Mouse (Mus musculus): ENCODE measurements around the gene Olfr548-ps1. TPM values are rescaled to one million over a fixed set of nuclear protein-coding genes. Genes with fewer than 3 reads are reported as not detected.

The Olfr548-ps1 gene
- polyA plus RNA-seq, 1 experiment from 2014 or later = not detected

DNA sequence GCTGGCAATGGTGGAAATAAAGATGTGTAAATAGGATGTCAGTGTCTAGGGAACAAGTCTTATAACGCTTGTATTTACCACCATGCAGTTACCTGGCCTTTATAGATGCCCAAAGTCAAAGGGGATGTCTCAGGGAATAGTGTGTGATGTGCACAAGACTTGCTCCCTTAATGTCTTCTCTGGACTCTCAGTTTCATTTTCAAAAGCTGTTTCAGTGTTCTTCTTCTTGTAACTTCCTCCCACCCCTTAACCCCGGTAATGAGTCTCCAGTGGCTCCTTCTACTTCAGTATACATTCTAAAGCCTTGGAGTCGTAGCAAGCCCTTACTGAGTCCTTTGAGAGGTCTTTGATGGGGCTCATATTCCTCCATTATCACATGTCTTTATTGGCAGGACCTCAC lies 12.6 kb downstream of the Olfr548-ps1 start:
- Histone ChIP-seq H3K9ac (ENCODE audit: low read length) (no peak overlapping the region), H3K27me3 (ENCODE audit: control insufficient read depth, insufficient read depth, low read length) (no peaks in the 10 kb centered on the region), H3K4me1 (replicated peaks; ENCODE audit: control insufficient read depth, insufficient read depth, low read length) (no peaks in the 10 kb centered on the region), H3K36me3 (ENCODE audit: control insufficient read depth, insufficient read depth, low read length) (no peaks in the 10 kb centered on the region), H3K4me2 (ENCODE audit: low read depth, low read length, severe bottlenecking) (no peak overlapping the region), H3K4me3 (ENCODE audit: low read depth, low read length) (no peak overlapping the region), H3K9me3 (ENCODE audit: control insufficient read depth, low read length) (no peaks in the 10 kb centered on the region), H3K27ac (ENCODE audit: low read depth, low read length) (no peak overlapping the region)
- ATAC-seq (replicated peaks; ENCODE audit: low FRiP score) (no peak), DNase-seq (ENCODE audit: low spot score) (no peak)
- WGBS = 80% methylated on average over 3 of the region's 3 CpGs

DNA sequence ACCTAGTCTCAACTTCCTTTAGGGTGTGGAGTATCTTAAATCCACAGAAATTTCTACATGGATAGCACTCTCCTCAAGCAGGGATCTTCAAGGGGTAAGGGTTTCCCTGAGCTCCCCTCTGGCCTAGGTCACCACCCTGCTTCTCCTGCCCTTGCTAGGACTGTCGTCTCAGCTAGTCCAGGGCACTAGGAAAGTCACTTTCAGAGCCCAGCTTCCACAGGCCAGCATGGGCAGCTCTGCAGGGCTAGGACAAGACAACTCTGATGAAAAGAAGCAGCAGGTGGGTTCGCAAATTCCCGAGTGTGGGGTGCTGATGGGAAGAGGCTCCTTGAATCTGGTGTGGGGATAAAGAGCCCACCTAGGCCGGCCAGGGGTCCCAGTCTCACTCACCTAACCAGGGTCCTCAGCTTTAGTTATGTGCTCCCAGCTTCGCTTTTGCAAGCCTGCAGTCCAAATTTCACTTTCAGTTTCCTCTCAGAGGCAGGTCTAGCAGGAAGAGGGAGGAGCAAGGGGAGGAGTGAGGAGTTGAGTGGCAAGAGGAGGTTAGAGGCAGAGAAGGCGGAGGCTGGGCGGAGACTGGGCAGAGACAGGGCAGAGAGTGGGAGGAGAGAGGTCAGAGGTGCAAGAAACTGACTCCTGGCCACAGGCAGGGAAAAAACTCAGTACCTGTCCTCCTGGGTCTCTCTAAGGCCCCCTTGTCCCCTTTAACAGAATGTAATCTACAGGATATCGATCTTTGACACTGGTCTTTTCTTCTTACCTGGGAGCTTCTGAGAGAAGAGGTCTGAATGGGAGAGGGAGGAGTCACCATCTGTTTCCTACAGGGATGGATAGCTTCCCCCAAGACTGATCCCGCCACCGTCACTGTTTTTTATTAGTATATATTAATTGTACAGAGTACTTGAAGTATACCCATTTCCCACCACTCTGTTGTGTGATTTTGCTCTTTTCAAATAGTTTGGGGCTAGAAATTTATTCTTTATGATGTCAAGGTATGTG lies 24.6 kb downstream of the Olfr548-ps1 start, which contains the start of gene Trim21:
Gene Trim21 (minus strand): TSS at position 488 of the 999 bp plus-strand sequence.
- 22% methylated on average over 10 of the region's 10 CpGs for WGBS
- Histone ChIP-seq H3K27me3 (ENCODE audit: control insufficient read depth, insufficient read depth, low read length) (no peaks in the 10 kb centered on the region), H3K36me3 (ENCODE audit: control insufficient read depth, insufficient read depth, low read length) (no peaks in the 10 kb centered on the region), H3K4me3 (ENCODE audit: low read depth, low read length) (peak within 1 kb of the TSS; percentile 29), H3K9ac (ENCODE audit: low read length) (peak within 1 kb of the TSS; percentile 45; the same call in 1 of the 2 replicates), H3K27ac (ENCODE audit: low read depth, low read length) (no peak within 1 kb of the TSS), H3K4me1 (replicated peaks; ENCODE audit: control insufficient read depth, insufficient read depth, low read length) (0 out of 2 replicates have a peak, but pooled peaks cover 2% of the 10 kb centered on the region), H3K4me2 (ENCODE audit: low read depth, low read length, severe bottlenecking) (peak within 1 kb of the TSS; percentile 42), H3K9me3 (ENCODE audit: control insufficient read depth, low read length) (no peaks in the 10 kb centered on the region)
- DNase-seq (ENCODE audit: low spot score) (peak; percentile 65), ATAC-seq (replicated peaks; ENCODE audit: low FRiP score) (peak; percentile 94)

DNA sequence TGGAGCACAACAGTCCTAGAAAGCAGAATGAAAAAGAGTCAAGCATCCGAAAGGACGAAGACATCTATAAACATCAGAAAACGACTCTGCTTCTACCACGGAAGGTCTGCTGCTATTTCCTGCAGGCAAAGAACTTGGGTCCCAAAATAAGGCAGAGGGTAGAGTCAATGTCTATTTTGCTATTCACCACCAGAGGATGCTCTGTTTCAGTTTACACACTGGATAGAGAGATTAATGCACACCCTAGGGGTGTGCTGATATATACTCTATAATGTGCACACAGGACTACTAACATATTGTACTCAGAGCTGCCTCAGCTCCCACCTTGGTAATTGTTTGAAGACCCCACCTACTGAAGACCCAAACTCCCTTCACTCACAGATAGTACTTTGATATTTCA lies 25.5 kb downstream of the Olfr548-ps1 start:
- 92% methylated on average over 4 of the region's 4 CpGs for WGBS
- H3K4me3 ChIP-seq (ENCODE audit: low read depth, low read length) = no peak overlapping the region
- no peaks in the 10 kb centered on the region for H3K27me3 ChIP-seq (ENCODE audit: control insufficient read depth, insufficient read depth, low read length)
- no peak for ATAC-seq (replicated peaks; ENCODE audit: low FRiP score)
- H3K4me2 ChIP-seq (ENCODE audit: low read depth, low read length, severe bottlenecking) = no peak overlapping the region
- H3K27ac ChIP-seq (ENCODE audit: low read depth, low read length) = no peak overlapping the region
- no peaks in the 10 kb centered on the region for H3K36me3 ChIP-seq (ENCODE audit: control insufficient read depth, insufficient read depth, low read length)
- H3K9ac ChIP-seq (ENCODE audit: low read length) = no peak overlapping the region
- H3K9me3 ChIP-seq (ENCODE audit: control insufficient read depth, low read length) = no peaks in the 10 kb centered on the region
- no peak for DNase-seq (ENCODE audit: low spot score)
- 0 out of 2 replicates have a peak, but pooled peaks cover 2% of the 10 kb centered on the region for H3K4me1 ChIP-seq (replicated peaks; ENCODE audit: control insufficient read depth, insufficient read depth, low read length)

GRCm38 (mm10) chr7:102571142-102571541 lies 30.4 kb downstream of the Olfr548-ps1 start, which contains the start of gene Olfr550:
Olfr550 (plus strand) TSS chr7:102571442.
- 94% methylated on average over 8 of the region's 8 CpGs for WGBS

GRCm38 (mm10) chr7:102573174-102573830 lies 32.6 kb downstream of the Olfr548-ps1 start:
- Histone ChIP-seq H3K4me2 (ENCODE audit: low read depth, low read length, severe bottlenecking) (no peak overlapping the region), H3K9me3 (ENCODE audit: control insufficient read depth, low read length) (no peaks in the 10 kb centered on the region), H3K4me3 (ENCODE audit: low read depth, low read length) (no peak overlapping the region), H3K27ac (ENCODE audit: low read depth, low read length) (no peak overlapping the region), H3K27me3 (ENCODE audit: control insufficient read depth, insufficient read depth, low read length) (no peaks in the 10 kb centered on the region), H3K36me3 (ENCODE audit: control insufficient read depth, insufficient read depth, low read length) (no peaks in the 10 kb centered on the region), H3K9ac (ENCODE audit: low read length) (no peak overlapping the region), H3K4me1 (replicated peaks; ENCODE audit: control insufficient read depth, insufficient read depth, low read length) (no peaks in the 10 kb centered on the region)
- ATAC-seq (replicated peaks; ENCODE audit: low FRiP score) (peak; percentile 63; the same call in 1 of the 2 replicates), DNase-seq (ENCODE audit: low spot score) (no peak)
- 69% methylated on average over 3 of the region's 3 CpGs for WGBS

More at GRCm38 (mm10) chr7:102571142-102571541, 30.4 kb downstream of the Olfr548-ps1 start, which contains the start of gene Olfr550:
- Histone ChIP-seq H3K27ac (ENCODE audit: low read depth, low read length) (no peak within 1 kb of the TSS), H3K9ac (ENCODE audit: low read length) (no peak within 1 kb of the TSS), H3K4me3 (ENCODE audit: low read depth, low read length) (no peak within 1 kb of the TSS), H3K27me3 (ENCODE audit: control insufficient read depth, insufficient read depth, low read length) (no peaks in the 10 kb centered on the region), H3K4me2 (ENCODE audit: low read depth, low read length, severe bottlenecking) (no peak within 1 kb of the TSS), H3K36me3 (ENCODE audit: control insufficient read depth, insufficient read depth, low read length) (no peaks in the 10 kb centered on the region), H3K9me3 (ENCODE audit: control insufficient read depth, low read length) (no peaks in the 10 kb centered on the region), H3K4me1 (replicated peaks; ENCODE audit: control insufficient read depth, insufficient read depth, low read length) (no peaks in the 10 kb centered on the region)
- DNase-seq (ENCODE audit: low spot score) (no peak), ATAC-seq (replicated peaks; ENCODE audit: low FRiP score) (no peak)

DNA sequence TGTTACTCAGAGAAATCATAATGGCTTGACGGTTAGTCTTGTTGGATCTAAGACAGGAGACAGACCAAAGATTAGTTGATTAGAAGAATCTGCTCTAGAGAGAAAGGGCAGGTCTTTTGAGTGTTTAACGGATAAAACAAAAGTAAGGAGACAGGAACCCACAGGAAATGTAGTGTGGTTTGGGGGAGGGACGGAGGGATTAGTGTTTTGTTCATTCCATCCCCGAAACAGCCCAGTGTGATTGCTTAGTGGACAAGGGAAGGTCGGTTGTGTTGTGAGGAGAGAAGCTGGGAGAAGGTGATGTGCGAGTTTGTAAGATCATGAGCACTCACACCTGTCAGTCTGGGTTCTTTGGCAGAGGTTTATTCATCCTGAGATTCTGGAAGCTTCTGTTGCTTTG lies 35.3 kb downstream of the Olfr548-ps1 start:
- no peaks in the 10 kb centered on the region for H3K9me3 ChIP-seq (ENCODE audit: control insufficient read depth, low read length)
- H3K4me1 ChIP-seq (replicated peaks; ENCODE audit: control insufficient read depth, insufficient read depth, low read length) = no peaks in the 10 kb centered on the region
- ATAC-seq (replicated peaks; ENCODE audit: low FRiP score) = no peak
- no peak overlapping the region for H3K9ac ChIP-seq (ENCODE audit: low read length)
- no peaks in the 10 kb centered on the region for H3K27me3 ChIP-seq (ENCODE audit: control insufficient read depth, insufficient read depth, low read length)
- DNase-seq (ENCODE audit: low spot score) = no peak
- H3K36me3 ChIP-seq (ENCODE audit: control insufficient read depth, insufficient read depth, low read length) = no peaks in the 10 kb centered on the region
- H3K27ac ChIP-seq (ENCODE audit: low read depth, low read length) = no peak overlapping the region
- 59% methylated on average over 6 of the region's 6 CpGs for WGBS
- H3K4me3 ChIP-seq (ENCODE audit: low read depth, low read length) = no peak overlapping the region
- no peak overlapping the region for H3K4me2 ChIP-seq (ENCODE audit: low read depth, low read length, severe bottlenecking)

DNA sequence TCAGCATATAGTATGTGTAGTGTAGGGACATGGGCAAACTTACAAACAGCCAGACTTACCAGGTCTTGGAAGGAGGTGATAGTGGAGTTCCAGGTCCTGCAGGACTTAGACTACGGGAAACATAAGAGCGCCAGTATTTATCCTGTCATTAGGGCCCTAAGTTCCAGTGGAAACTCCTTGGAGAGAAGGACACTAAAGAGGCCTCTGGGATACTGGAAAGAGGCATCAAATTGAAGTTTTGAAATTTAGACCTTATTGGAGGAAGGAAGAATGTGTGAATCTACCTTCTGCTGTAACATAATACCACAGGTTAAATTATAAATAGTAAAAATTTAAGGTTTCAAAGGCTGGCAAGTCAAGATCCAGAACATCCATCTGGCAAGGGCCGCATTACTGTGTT lies 51.1 kb downstream of the Olfr548-ps1 start, which contains the start of gene Olfr551:
Gene Olfr551 (minus strand): TSS at position 101 of the 400 bp plus-strand sequence.
- WGBS = 94% methylated on average over 3 of the region's 3 CpGs
- H3K27me3 ChIP-seq (ENCODE audit: control insufficient read depth, insufficient read depth, low read length) = no peaks in the 10 kb centered on the region
- H3K9ac ChIP-seq (ENCODE audit: low read length) = no peak within 1 kb of the TSS
- ATAC-seq (replicated peaks; ENCODE audit: low FRiP score) (no peak), DNase-seq (ENCODE audit: low spot score) (no peak)
- no peaks in the 10 kb centered on the region for H3K36me3 ChIP-seq (ENCODE audit: control insufficient read depth, insufficient read depth, low read length)
- H3K4me2 ChIP-seq (ENCODE audit: low read depth, low read length, severe bottlenecking) = no peak within 1 kb of the TSS
- no peaks in the 10 kb centered on the region for H3K4me1 ChIP-seq (replicated peaks; ENCODE audit: control insufficient read depth, insufficient read depth, low read length)
- no peaks in the 10 kb centered on the region for H3K9me3 ChIP-seq (ENCODE audit: control insufficient read depth, low read length)
- no peak within 1 kb of the TSS for H3K4me3 ChIP-seq (ENCODE audit: low read depth, low read length)
- H3K27ac ChIP-seq (ENCODE audit: low read depth, low read length) = no peak within 1 kb of the TSS
